Mouse (Mus musculus): ENCODE data around the gene Tnrc6b.

GRCm38 (mm10) chr15:80785699-80786098, 74.6 kb downstream of the Tnrc6b start:
- TF ChIP-seq CTCF (IDR thresholded peaks at IDR 0.05; ENCODE audit: control insufficient read depth, insufficient read depth, low read length): no peak
- no peak for TF ChIP-seq POLR2A (IDR thresholded peaks at IDR 0.05; ENCODE audit: borderline replicate concordance, control insufficient read depth, low read depth, low read length)

All from bone marrow, adult 2 months (tissue).